Mouse (Mus musculus) E14TG2a.4 (cell line): ENCODE measurements around the gene Dbi.

Source experiments
- CTCF ChIP-seq: conservative IDR thresholded peaks from 2 replicates; pipeline ENCODE4 v1.5.1; 2014; ENCODE audit warnings: low read length
- NANOG ChIP-seq: IDR thresholded peaks from 2 replicates; pipeline ENCODE4 v1.6.1; 2014; ENCODE audit warnings: borderline replicate concordance, low read length, mixed read lengths
- POU5F1 ChIP-seq: IDR thresholded peaks from 2 replicates; pipeline ENCODE4 v1.6.1; 2014; ENCODE audit warnings: low read length, borderline replicate concordance

- no peak for TF ChIP-seq CTCF
- no peak for TF ChIP-seq NANOG
- no peak for TF ChIP-seq POU5F1
These were observed 47.8 kb upstream of the Dbi start for GRCm38 (mm10) chr1:120168674-120169073.
